Mouse (Mus musculus) common myeloid progenitor, adult 5-6 weeks (primary cell): ENCODE results near the gene Sema3c. TPM values are rescaled to one million over a fixed set of nuclear protein-coding genes. Genes with fewer than 3 reads are reported as not detected.
"Not testable (repeated sequence)": the region's sequence is repeated elsewhere in the genome, so short reads cannot be mapped to it uniquely, and the experiment has no call there.

ENCODE experiments used
- ATAC-seq: replicated peaks from 2 replicates; pipeline ENCODE4 v1.8.0; 2016; ENCODE audit warnings: low read depth, mild to moderate bottlenecking, moderate TSS enrichment, inconsistent platforms; ENCODE audit not compliant: poor library complexity, severe bottlenecking
- total RNA-seq: library from RNA; stranded (forward); fragments of 200-1000, 187-1606 nt; gene quantifications from 2 replicates; pipeline ENCODE4 v1.2.3, GENCODE M21; 2017

Sema3c gene
- total RNA-seq = not detected in 2 replicates

- ATAC-seq = peak; percentile 57
Observed at GRCm38 (mm10) chr5:17573694-17574380, at the start of gene Sema3c. Gene Sema3c (plus strand): TSS chr5:17574281.

DNA sequence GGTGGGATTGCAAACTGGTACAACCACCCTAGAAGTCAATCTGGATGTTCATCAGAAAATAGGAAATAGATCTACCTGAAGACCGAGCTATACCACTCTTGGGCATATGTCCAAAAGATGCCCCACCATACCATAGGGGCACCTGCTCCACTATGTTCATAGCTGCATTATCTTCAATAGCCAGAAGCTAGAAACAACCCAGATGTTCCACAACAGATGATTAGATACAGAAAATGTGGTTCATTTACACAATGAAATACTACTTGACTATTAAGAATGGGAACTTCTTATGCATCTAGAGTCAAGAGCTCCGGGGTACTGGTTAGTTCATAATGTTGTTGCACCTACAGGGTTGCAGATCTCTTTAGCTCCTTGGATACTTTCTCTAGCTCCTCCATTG, 42.9 kb upstream of the Sema3c start:
- not testable (repeated sequence) for ATAC-seq

DNA sequence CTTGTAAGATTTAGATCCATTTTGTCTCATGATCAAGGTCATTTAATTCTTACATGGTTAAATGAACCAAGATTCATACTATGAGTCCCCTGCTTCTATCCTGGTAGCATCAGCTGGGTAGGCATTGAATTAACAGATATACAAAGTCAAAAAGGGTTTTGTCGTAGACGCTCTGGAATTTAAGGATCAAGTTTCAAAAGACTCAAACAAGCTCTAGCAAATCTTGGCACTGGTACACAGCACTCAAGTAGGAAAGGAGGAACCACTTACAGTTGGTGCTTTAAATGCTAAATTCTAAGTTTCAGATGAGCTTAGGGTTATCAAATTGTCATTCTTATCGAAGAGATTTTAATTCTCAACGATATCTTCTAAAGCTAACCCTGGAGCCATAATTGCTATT, 30.9 kb upstream of the Sema3c start:
- no peak for ATAC-seq

DNA sequence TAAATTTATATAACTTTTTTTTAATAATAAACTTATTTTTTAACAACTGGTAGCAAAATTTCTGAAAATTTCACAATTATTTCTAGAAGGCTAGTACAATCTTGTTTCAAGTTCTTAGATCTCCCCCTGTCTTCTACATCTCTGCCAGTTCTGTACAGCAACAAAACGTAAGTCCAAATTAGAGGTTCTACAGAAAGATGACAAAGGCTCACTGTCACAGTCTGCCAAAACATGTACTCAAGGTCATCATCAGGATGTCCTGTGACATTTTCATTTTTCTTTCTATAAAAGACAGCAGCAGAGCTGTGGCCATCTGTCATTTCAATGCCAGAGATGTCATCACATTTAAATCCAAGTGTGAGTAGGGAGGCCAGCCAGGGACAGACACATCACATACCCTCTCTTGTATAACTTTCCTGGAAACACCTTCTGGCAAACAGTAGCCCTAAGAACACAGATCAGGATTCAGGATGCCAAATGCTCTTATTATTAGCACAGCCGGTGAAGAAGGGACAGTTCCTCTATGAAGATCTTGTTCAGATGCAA, 29.1 kb upstream of the Sema3c start:
- no peak for ATAC-seq

GRCm38 (mm10) chr5:17551693-17552092, 22.4 kb upstream of the Sema3c start:
- no peak for ATAC-seq

DNA sequence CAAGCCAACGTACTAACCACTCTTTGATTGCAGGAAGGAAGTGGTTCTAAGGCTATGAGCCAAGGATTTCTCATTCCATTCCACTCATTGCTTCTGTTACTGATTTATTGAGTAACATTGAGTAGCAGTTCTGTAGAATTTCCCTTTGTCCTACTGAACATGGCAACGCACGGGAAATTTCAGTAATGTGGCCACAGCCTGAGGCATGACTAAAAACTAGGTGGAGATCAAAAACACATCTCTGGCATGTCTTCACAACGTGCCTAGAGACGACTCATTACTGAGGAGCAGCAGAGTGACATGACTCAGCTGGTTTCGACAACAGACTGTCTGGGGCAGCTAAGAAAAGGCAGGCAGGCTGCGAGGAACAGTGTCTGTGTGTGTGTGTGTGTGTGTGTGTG, 18.0 kb upstream of the Sema3c start:
- peak; percentile 95 for ATAC-seq

GRCm38 (mm10) chr5:17556715-17557265, 17.3 kb upstream of the Sema3c start:
- no peak for ATAC-seq

GRCm38 (mm10) chr5:17571571-17571970, 2.5 kb upstream of the Sema3c start:
- ATAC-seq = no peak

DNA sequence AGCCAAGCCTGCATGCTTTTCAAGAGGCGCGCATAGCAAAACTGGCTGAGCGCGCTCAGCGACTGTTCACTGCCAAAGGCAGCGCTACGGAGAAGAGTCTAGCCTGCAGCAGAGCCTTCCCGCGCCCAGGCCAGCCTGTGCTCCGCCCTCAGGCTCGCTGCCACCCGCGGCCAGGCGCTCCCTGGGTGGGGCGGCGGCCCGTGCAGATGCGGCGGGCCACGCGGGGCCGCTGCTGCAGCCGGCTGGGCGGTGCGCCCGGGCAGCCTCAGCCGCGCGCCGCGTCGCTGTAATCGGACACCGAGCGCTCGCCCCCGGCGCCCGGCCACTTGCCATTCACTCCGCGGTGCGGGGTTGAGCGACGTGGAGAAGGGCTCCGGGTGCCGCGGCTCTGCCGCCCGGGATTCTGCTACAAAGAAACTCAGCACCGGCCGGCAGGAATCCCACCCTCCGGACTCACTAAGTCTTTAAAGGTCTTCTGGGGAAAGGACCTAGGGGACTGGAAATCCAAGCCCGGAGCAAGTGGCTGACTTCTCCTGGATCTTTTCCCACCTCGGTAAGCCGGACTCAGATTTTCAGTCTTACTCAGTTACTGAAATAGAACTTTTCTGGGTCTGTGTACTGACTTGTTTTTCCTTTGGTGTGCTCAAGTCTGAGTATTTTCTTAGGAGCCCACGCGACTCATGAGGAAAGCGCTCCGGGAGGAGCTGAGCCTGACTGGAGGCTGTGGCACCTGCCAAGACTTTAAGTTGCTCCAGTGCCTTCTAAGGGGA, 517 bp downstream of the Sema3c start:
- ATAC-seq = peak; percentile 83

DNA sequence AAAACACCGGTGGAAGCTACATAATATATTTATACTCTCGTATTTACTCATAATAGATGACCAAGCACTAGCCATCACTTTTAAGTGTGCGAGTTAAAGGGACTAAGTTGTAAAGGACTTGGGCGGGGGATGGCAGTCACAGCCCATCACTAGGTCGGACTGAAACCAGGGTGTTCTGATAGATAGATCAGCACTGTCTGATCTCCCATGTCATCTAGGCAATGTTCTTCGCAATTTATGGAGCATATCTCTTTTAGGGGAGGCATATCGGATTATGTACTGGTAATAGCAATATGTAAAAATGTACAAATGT, 1.1 kb downstream of the Sema3c start:
- no peak for ATAC-seq

DNA sequence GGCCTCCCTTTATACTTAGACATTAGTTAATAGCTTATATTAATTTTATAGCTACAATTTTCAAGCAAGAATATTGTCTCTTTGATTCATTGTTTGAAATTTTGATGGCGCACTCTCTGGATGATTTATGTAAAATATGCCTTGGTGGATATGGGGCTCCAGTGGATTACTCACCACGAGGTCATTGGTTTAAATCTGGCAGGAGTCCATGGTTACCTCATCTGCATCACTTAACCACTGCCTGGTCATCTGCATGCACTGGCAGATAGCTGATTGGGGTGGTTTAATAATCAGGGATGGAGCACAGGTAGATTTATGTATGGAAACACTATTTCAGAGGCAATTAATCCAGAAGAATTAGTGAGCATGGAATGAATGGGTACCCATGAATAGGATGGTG, 2.0 kb downstream of the Sema3c start:
- ATAC-seq = no peak

DNA sequence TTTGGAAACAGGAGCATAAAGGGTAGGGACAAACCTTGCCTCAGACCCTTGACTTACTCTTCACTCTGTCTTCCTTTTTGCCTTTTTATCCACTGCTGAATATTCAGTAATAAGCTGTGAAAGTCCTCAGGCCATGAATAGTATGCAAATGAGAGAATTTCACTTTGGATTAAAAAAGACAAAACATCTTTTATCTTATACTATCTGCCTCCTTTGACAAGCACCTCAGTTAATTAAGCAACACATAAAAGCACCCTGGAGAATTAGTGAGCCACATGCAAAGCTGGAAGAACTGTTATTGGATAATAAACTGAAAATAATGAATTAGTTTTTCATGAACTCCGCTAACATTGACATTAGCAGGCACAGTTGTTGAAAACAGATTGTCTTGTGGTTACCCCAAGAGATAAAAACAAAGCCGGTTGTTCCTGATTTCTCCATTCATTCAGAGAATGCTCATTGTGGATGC, 8.0 kb downstream of the Sema3c start:
- ATAC-seq = no peak

DNA sequence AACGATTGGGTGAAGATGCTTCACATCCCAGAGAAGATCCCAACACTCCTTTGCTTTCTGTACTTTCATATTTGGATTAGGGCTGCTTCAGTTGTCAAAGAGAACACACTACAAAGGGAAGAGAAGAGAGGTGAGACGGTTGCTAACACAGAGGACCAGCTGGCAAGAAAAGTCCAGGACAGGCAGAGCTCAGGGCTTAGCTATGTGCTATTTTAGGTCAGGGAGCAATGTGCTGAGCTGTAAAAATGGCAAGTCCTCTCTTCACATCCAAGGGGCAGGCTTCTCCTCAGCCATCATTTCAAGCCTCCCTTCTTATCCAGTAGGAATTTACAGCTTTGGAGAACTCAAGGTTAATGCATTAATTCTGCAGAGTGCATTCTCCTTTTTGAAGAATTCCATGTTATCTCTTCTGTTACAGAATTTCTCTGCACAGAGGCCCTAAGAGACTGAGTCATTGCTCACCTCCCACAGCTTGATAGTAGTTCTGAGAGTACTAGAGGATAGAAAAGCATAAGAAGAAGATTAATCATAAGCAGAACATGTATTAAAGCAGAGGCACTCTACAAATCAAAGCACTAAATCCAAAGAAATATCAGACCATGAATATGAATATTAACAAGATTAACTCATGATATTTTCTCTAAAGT, 10.3 kb downstream of the Sema3c start:
- no peak for ATAC-seq

GRCm38 (mm10) chr5:17586518-17587210, 12.6 kb downstream of the Sema3c start:
- no peak for ATAC-seq

DNA sequence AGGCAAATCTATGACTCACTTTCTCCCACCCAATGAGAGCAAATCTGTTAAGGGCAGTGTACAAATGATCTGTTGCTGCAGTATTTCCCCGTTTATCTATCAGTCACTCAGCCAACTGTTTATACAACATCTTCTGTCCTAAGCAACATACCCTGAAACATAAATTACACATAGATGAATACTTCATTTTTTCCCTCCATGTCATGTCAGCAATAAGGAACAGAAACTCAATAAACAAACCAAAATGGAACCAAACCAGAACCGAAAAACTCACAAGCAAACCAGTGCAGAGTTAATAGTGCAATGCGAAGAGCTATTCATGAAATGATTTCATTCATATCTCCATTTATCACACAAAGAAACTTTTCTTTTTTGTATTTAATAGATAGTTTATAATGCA, 17.8 kb downstream of the Sema3c start:
- ATAC-seq = no peak

DNA sequence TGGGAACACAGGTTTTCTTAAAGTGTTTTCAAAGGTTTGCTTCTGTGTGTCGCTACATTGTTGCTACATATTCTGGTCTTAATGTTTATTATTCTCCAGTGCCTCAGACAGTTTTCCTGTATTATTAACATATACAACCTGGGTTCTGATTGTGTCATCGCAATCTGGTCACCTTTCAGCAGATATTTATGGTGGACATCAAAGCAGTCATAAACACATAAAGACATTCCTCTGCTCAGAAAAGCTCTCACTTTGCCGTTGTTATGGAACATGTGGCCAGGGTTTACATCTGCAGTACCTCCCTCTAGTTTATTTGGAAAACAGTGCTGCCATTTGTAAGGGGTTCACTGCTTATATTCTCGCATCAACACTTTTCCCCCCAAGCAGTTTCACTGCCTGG, 27.6 kb downstream of the Sema3c start:
- ATAC-seq = no peak

GRCm38 (mm10) chr5:17620619-17621018, 46.5 kb downstream of the Sema3c start:
- ATAC-seq = no peak

- ATAC-seq = no peak
Observed at GRCm38 (mm10) chr5:17622564-17622963, 48.5 kb downstream of the Sema3c start.

DNA sequence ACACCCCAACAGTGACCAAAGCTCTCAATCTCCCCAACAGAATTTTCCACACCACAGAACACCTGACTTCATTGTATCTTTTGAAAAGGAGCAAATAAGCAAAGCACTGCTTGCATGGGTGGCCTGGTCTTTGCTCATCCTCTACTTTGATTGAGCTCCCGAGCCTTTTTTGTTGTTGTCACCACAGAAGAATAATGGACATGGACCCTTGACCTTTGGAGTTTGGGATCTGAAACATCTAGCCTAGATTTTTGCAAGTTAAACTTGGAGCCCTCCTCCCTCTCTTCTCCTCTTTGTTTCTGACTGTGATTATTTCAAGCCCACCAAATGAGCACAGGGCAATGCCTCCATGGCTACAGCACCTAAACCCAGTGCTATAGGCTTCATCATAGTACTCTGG, 54.5 kb downstream of the Sema3c start:
- no peak for ATAC-seq

- no peak for ATAC-seq
Observed at GRCm38 (mm10) chr5:17629599-17629998, 55.5 kb downstream of the Sema3c start.
